Comparison of ENCODE assay signal across 8 mouse cellular contexts in genomic region chr17:3082125-3082755, GRCm38 (mm10). TPM values are rescaled to one million over a fixed set of nuclear protein-coding genes. Genes with fewer than 3 reads are reported as not detected.
DNase-seq lines count a peak whose midpoint lies in the region; ATAC-seq and TF ChIP-seq lines count a peak whose summit lies in the region.
"Not testable (repeated sequence)": the region's sequence is repeated elsewhere in the genome, so short reads cannot be mapped to it uniquely, and the experiment has no call there.

No protein-coding gene starts in this region.

- H3K9ac ChIP-seq in liver, postnatal 0 days (replicated peaks); neural tube, embryonic 12.5 days: not testable (repeated sequence)

- H3K36me3 ChIP-seq in G1E (replicated peaks); liver, postnatal 0 days (replicated peaks; ENCODE audit: insufficient read depth, low read length); neural tube, embryonic 12.5 days: not testable (repeated sequence)

- 57% methylated on average over 3 of the region's 9 CpGs for WGBS in liver, postnatal 0 days (ENCODE audit: insufficient replicate concordance)
- WGBS in neural tube, embryonic 12.5 days: 85% methylated on average over 7 of the region's 9 CpGs

- H3K27me3 ChIP-seq in G1E (ENCODE audit: insufficient read depth, low read length); liver, postnatal 0 days (ENCODE audit: insufficient read depth, low read length); neural tube, embryonic 12.5 days (replicated peaks): not testable (repeated sequence)

- peak overlapping the region; percentile 56; the same call in 1 of the 2 replicates for H3K4me2 ChIP-seq in liver, postnatal 0 days (ENCODE audit: low read depth, low read length)
- peak overlapping the region; percentile 49 for H3K4me2 ChIP-seq in neural tube, embryonic 12.5 days (replicated peaks)

- TF ChIP-seq CTCF in G1E (IDR thresholded peaks at IDR 0.05; ENCODE audit: low read depth, low read length); liver, postnatal 0 days (IDR thresholded peaks at IDR 0.05; ENCODE audit: low read depth): not testable (repeated sequence)

- not testable (repeated sequence) for DNase-seq in G1E (ENCODE audit: low spot score)
- peak; percentile 89 for DNase-seq in cerebellum, adult 9-11 months
- DNase-seq in frontal cortex, adult 2 months (ENCODE audit: extremely low spot score in 1 of 2, low spot score in 1 of 2): peak; percentile 35 to 57
- DNase-seq in layer of hippocampus, adult 8-10 months (ENCODE audit: low spot score in 2 of 2): peak; percentile 37 to 71
- DNase-seq in liver, postnatal 0 days: peak; percentile 61
- DNase-seq in thymus, adult 18-20 months: peak; percentile 39 to 65

- H3K4me3 ChIP-seq in G1E (ENCODE audit: low read depth, low read length): peak overlapping the region; percentile 64; the same call in 1 of the 2 replicates
- not testable (repeated sequence) for H3K4me3 ChIP-seq in liver, postnatal 0 days (ENCODE audit: low read depth, low read length); neural tube, embryonic 12.5 days

- not testable (repeated sequence) for TF ChIP-seq EP300 in liver, postnatal 0 days (IDR thresholded peaks at IDR 0.05; ENCODE audit: low read depth)

- H3K27ac ChIP-seq in liver, postnatal 0 days (ENCODE audit: low read depth); neural tube, embryonic 12.5 days: not testable (repeated sequence)

- peak; percentile 10 for ATAC-seq in G1E (ENCODE audit: extremely low read depth, insufficient number of reproducible peaks, low FRiP score, poor library complexity, severe bottlenecking)
- peak; percentile 6 to 15 for ATAC-seq in hematopoietic stem cell, adult 5-6 weeks (replicated peaks in 1 of 2; ENCODE audit: insufficient read depth in 1 of 2, low FRiP score in 2 of 2, low TSS enrichment in 1 of 2, low read depth in 1 of 2, poor library complexity in 2 of 2, severe bottlenecking in 2 of 2)
- peak; percentile 13 for ATAC-seq in liver, postnatal 0 days
- peak; percentile 63 for ATAC-seq in neural tube, embryonic 12.5 days (ENCODE audit: low FRiP score, low read depth)

- not testable (repeated sequence) for H3K9me3 ChIP-seq in G1E (replicated peaks); liver, postnatal 0 days (ENCODE audit: low read length); neural tube, embryonic 12.5 days

- peaks cover 15% of the 10 kb centered on the region for H3K4me1 ChIP-seq in G1E (ENCODE audit: insufficient read depth, low read depth, low read length)
- not testable (repeated sequence) for H3K4me1 ChIP-seq in liver, postnatal 0 days (ENCODE audit: insufficient read depth); neural tube, embryonic 12.5 days

RNA-seq across cellular contexts. Expression of gene Scaf8, which starts 32.5 kb away (rescaled TPM):
- total RNA-seq in G1E (2014; fragmentation: Nextera tagmentation) (76.5 and 79.9 TPM in 2 replicates), G1E (2017) (38.0 and 43.5 TPM in 2 replicates)
- 51.0 and 57.0 TPM in 2 replicates for polyA plus RNA-seq in G1E (2012)
- 32.4 and 34.3 TPM in 2 replicates for polyA plus RNA-seq in frontal cortex, adult 2 months (2012; rRNA removed)
- 49.2 and 52.4 TPM in 2 replicates for total RNA-seq in hematopoietic stem cell, adult 5-6 weeks (2017)
- 10 to 100 TPM; 54.9 to 68.4 (median 62.2) TPM for total RNA-seq in layer of hippocampus, adult 8-10 months (2022)
- polyA plus RNA-seq in liver, postnatal 0 days (2015; fragmentation: Nextera tagmentation; extraction: Ambion mirVana): 4.2 and 4.5 TPM in 2 replicates
- 23.6 and 24.9 TPM in 2 replicates for polyA plus RNA-seq in neural tube, embryonic 12.5 days (2016; fragmentation: Nextera tagmentation; extraction: Ambion mirVana)

Comparison
In these comparisons a context has a peak if more than half of its experiments do, and no peak if none do; other contexts are left out.
1. ATAC-seq: peak in every context shown above with its lines; median percentile 63 in neural tube, embryonic 12.5 days; 13 in liver, postnatal 0 days; 10 in hematopoietic stem cell, adult 5-6 weeks; 10 in G1E.